Mouse (Mus musculus) CH12.LX (cell line): ENCODE results near the gene Stk39. TPM values are rescaled to one million over a fixed set of nuclear protein-coding genes. Genes with fewer than 3 reads are reported as not detected.

Experiments
- DNase-seq: peaks from one replicate; pipeline ENCODE4 v3.0.0-alpha.2; 2013; ENCODE audit errors: extremely low read depth
- H3K27ac ChIP-seq: 2 replicates; pipeline ENCODE4 v1.5.1; 2012; ENCODE audit warnings: low read depth, mild to moderate bottlenecking, control low read depth, moderate library complexity; ENCODE audit not compliant: insufficient read depth
- H3K27me3 ChIP-seq: replicated peaks from 2 replicates; pipeline ENCODE3; 2012; ENCODE audit warnings: inconsistent platforms
- H3K36me3 ChIP-seq, 2 experiments: replicated peaks in 1 of 2; 2 replicates each; pipeline versions ENCODE3 to v1.6.1; 2012; ENCODE audit warnings: inconsistent platforms in 1 of 2, low read length in 1 of 2, mild to moderate bottlenecking in 1 of 2, mixed read lengths in 1 of 2, moderate library complexity in 1 of 2; ENCODE audit not compliant: control insufficient read depth in 1 of 2, insufficient read depth in 1 of 2
- H3K4me1 ChIP-seq, 2 experiments: 2 replicates each; pipeline ENCODE4 v1.6.1; 2012; ENCODE audit warnings: inconsistent platforms in 1 of 2, moderate library complexity in 1 of 2; ENCODE audit not compliant: insufficient read depth in 2 of 2, control insufficient read depth in 1 of 2
- H3K4me2 ChIP-seq: 2 replicates; pipeline ENCODE4 v1.6.1; 2012; ENCODE audit warnings: low read depth, mild to moderate bottlenecking, control low read depth; ENCODE audit not compliant: poor library complexity, insufficient read depth, severe bottlenecking
- H3K4me3 ChIP-seq, 3 experiments: fragments of 150-350 bp in 1 of 3; sonication (generic) in 1 of 3; replicated peaks in 1 of 3; 2 replicates each; pipeline versions ENCODE3 to v1.5.1; 2011 to 2012; ENCODE audit warnings: low read depth in 2 of 3, low read length in 2 of 3, mild to moderate bottlenecking in 2 of 3, moderate library complexity in 2 of 3, control low read depth in 1 of 3, improper control_type of control experiment in 1 of 3, inconsistent platforms in 1 of 3, mixed read lengths in 1 of 3; ENCODE audit not compliant: poor library complexity in 1 of 3
- H3K79me2 ChIP-seq: replicated peaks from 2 replicates; pipeline ENCODE4 v1.6.1; 2012; ENCODE audit warnings: mild to moderate bottlenecking, moderate library complexity; ENCODE audit not compliant: control insufficient read depth, poor library complexity, insufficient read depth, severe bottlenecking; ENCODE audit errors: extremely low read depth
- H3K9ac ChIP-seq: 2 replicates; pipeline ENCODE4 v1.6.1; 2012; ENCODE audit warnings: low read depth, mild to moderate bottlenecking, control low read depth, moderate library complexity; ENCODE audit not compliant: insufficient read depth
- H3K9me3 ChIP-seq: replicated peaks from 2 replicates; pipeline ENCODE3; 2012; ENCODE audit warnings: low read length, inconsistent platforms, mixed read lengths
- CHD2 ChIP-seq: IDR thresholded peaks from 2 replicates; pipeline ENCODE4 v1.6.1; 2011; ENCODE audit warnings: low read length, improper control_type of control experiment
- CTCF ChIP-seq, 2 experiments: IDR thresholded peaks in 1 of 2; conservative IDR thresholded peaks in 1 of 2; 2 replicates each; pipeline ENCODE4 v1.5.1; 2011 to 2012; ENCODE audit warnings: low read depth in 2 of 2, low read length in 2 of 2, improper control_type of control experiment in 1 of 2, inconsistent platforms in 1 of 2, mild to moderate bottlenecking in 1 of 2, moderate library complexity in 1 of 2
- ELF1 ChIP-seq: IDR thresholded peaks from 2 replicates; pipeline ENCODE4 v1.6.1; 2014; ENCODE audit warnings: low read depth, mild to moderate bottlenecking, inconsistent platforms, low read length, improper control_type of control experiment
- EP300 ChIP-seq: IDR thresholded peaks from 2 replicates; pipeline ENCODE4 v1.6.1; 2011; ENCODE audit warnings: low read length, improper control_type of control experiment
- HCFC1 ChIP-seq: IDR thresholded peaks from 2 replicates; pipeline ENCODE4 v1.6.1; 2012; ENCODE audit warnings: low read depth, mild to moderate bottlenecking, inconsistent platforms, low read length, improper control_type of control experiment
- IRF4 ChIP-seq: IDR thresholded peaks from 2 replicates; pipeline ENCODE4 v1.6.1; 2014; ENCODE audit warnings: low read depth, mild to moderate bottlenecking, inconsistent platforms, low read length, improper control_type of control experiment
- JUND ChIP-seq: conservative IDR thresholded peaks from 2 replicates; pipeline ENCODE4 v1.6.1; 2011; ENCODE audit warnings: low read depth, low read length, improper control_type of control experiment
- MAX ChIP-seq: IDR thresholded peaks from 2 replicates; pipeline ENCODE4 v1.6.1; 2011; ENCODE audit warnings: low read length, improper control_type of control experiment
- MAZ ChIP-seq: IDR thresholded peaks from 2 replicates; pipeline ENCODE4 v1.6.1; 2012; ENCODE audit warnings: low read depth, mild to moderate bottlenecking, inconsistent platforms, low read length, improper control_type of control experiment, moderate library complexity
- MXI1 ChIP-seq: IDR thresholded peaks from 2 replicates; pipeline ENCODE4 v1.6.1; 2011; ENCODE audit warnings: mild to moderate bottlenecking, low read depth, low read length, improper control_type of control experiment
- MYC ChIP-seq: IDR thresholded peaks from 2 replicates; pipeline ENCODE4 v1.6.1; 2011; ENCODE audit warnings: low read depth, mild to moderate bottlenecking, improper control_type of control experiment, low read length
- NRF1 ChIP-seq: IDR thresholded peaks from 2 replicates; pipeline ENCODE4 v1.6.1; 2014; ENCODE audit warnings: low read depth, mild to moderate bottlenecking, inconsistent platforms, low read length, improper control_type of control experiment, moderate library complexity
- POLR2AphosphoS2 ChIP-seq: IDR thresholded peaks from 2 replicates; pipeline ENCODE4 v1.6.1; 2011; ENCODE audit warnings: low read depth, low read length, improper control_type of control experiment
- SIN3A ChIP-seq: IDR thresholded peaks from 2 replicates; pipeline ENCODE4 v1.6.1; 2012; ENCODE audit warnings: low read length, improper control_type of control experiment, inconsistent platforms
- SMC3 ChIP-seq: IDR thresholded peaks from 2 replicates; pipeline ENCODE4 v1.6.1; 2011; ENCODE audit warnings: low read depth, low read length, improper control_type of control experiment
- TBP ChIP-seq: conservative IDR thresholded peaks from 2 replicates; pipeline ENCODE4 v1.6.1; 2011; ENCODE audit warnings: low read depth, low read length, improper control_type of control experiment
- UBTF ChIP-seq: IDR thresholded peaks from 2 replicates; pipeline ENCODE4 v1.6.1; 2012; ENCODE audit warnings: low read depth, mild to moderate bottlenecking, inconsistent platforms, low read length, improper control_type of control experiment, moderate library complexity
- ZC3H11A ChIP-seq: IDR thresholded peaks from 2 replicates; pipeline ENCODE4 v1.6.1; 2012; ENCODE audit warnings: low read depth, mild to moderate bottlenecking, inconsistent platforms, low read length, improper control_type of control experiment
- dilution Hi-C: fragments of 300-500 bp; cut with MboI; formaldehyde crosslinking; loops from 2 replicates; pipeline ENCODE4 v1.14.3; 2020; ENCODE audit warnings: low sequenced_read_pairs; ENCODE audit not compliant: extremely low pct_unique_long_range_greater_than_20kb, extremely low pct_ligation_motif_present
- in situ Hi-C: fragments of 300-500 bp; cut with MboI; formaldehyde crosslinking; loops from 3 replicates; pipeline ENCODE4 v1.14.3; 2019; ENCODE audit warnings: low sequenced_read_pairs, low pct_ligation_motif_present, low pct_unique_long_range_greater_than_20kb, mixed read lengths
- polyA plus RNA-seq: library from polyadenylated mRNA; unstranded; fragments of >175 nt; gene quantifications from 2 replicates; pipeline ENCODE4 v1.2.1, GENCODE M21; 2012; ENCODE audit warnings: low read depth; ENCODE audit not compliant: insufficient read length
- total RNA-seq, 2 experiments: library from RNA; depleted of rRNA; stranded (reverse); fragments of 300-350 nt in 1 of 2; fragments of >200 nt in 1 of 2; gene quantifications; 2 replicates each; pipeline ENCODE4 v1.2.3; 2012 to 2014

The Stk39 gene
- total and polyA plus RNA-seq, 3 experiments, result not detected

DNA sequence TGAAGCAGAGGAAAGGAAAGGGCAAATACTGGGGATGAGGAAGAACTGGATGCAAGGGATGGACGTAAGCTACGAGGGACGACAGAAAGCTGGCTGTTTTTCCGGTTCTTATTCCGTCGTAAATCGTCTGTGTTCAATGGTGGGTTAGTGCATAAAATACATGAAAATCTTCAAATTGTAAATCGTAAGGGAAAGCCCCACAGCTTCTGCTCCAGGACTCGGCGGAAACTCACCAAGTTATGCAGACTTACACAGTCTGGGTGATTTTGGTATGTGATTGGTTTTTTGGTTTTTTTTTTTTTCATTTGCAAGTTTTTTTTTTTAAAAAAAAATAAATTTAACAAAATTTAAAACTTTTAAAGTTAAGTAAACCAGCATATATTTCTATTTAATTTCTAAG is 24.0 kb downstream of the Stk39 start:
- dilution Hi-C loops, result no loop called here
- H3K4me3 ChIP-seq, result no peak overlapping the region
- in situ Hi-C loops, result no loop called here
- no peaks in the 10 kb centered on the region for H3K36me3 ChIP-seq
- no peak overlapping the region for H3K27ac ChIP-seq
- H3K4me2 ChIP-seq, result no peak overlapping the region
- no peak overlapping the region for H3K9ac ChIP-seq
- no peaks in the 10 kb centered on the region for H3K4me1 ChIP-seq
- H3K27me3 ChIP-seq, result no peaks in the 10 kb centered on the region
- no peak for DNase-seq
- H3K79me2 ChIP-seq, result no peaks in the 10 kb centered on the region
- peaks cover 68% of the 10 kb centered on the region for H3K9me3 ChIP-seq
- TF ChIP-seq MAX (no peak), CHD2 (no peak), SIN3A (no peak), MXI1 (no peak), MYC (no peak), CTCF (conservative IDR thresholded peaks at IDR 0.05 in 1 of 2, IDR thresholded peaks at IDR 0.05 in 1 of 2; ENCODE audit: low read depth in 2 of 2, low read length in 2 of 2) (no peak), ZC3H11A (no peak), JUND (no peak), SMC3 (no peak), UBTF (no peak)

DNA sequence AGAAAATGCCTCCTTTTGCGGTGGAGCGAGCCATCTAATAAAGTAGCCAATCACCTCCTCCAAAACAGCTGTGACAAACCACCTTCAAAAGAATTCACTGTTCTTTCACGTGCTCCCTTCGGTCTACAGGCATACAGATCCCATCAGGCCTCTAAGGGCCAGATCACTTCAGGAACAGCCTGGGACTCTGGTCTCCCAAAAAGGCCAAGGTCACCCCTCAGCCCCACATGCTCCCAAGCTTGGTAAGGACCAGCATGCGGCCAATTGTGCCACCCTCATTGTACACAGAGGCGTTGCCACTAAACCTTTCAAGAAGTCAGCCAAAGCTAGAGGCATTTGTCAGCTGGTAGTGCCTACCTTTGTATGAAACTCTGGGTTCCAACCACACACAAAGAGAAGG is 28.9 kb downstream of the Stk39 start:
- no peak overlapping the region for H3K4me3 ChIP-seq
- no peak for TF ChIP-seq NRF1
- TF ChIP-seq TBP, result no peak
- no peak for TF ChIP-seq EP300
- no peak for TF ChIP-seq ZC3H11A
- no peak for TF ChIP-seq ELF1
- no peak for TF ChIP-seq MYC
- no peak for TF ChIP-seq CTCF (conservative IDR thresholded peaks at IDR 0.05 in 1 of 2, IDR thresholded peaks at IDR 0.05 in 1 of 2; ENCODE audit: low read depth in 2 of 2, low read length in 2 of 2)
- no peak for TF ChIP-seq IRF4
- TF ChIP-seq POLR2AphosphoS2, result no peak
- TF ChIP-seq HCFC1, result no peak
- TF ChIP-seq MXI1, result no peak
- no peak for TF ChIP-seq MAZ
- no peaks in the 10 kb centered on the region for H3K27me3 ChIP-seq
- H3K4me2 ChIP-seq, result no peak overlapping the region
- no peak for DNase-seq
- in situ Hi-C loops (no loop called here), dilution Hi-C loops (no loop called here)
- H3K79me2 ChIP-seq, result no peaks in the 10 kb centered on the region
- no peaks in the 10 kb centered on the region for H3K36me3 ChIP-seq
- H3K4me1 ChIP-seq, result no peaks in the 10 kb centered on the region
- no peak overlapping the region for H3K9ac ChIP-seq
- peaks cover 77% of the 10 kb centered on the region for H3K9me3 ChIP-seq
- H3K27ac ChIP-seq, result no peak overlapping the region
